Mouse (Mus musculus): Measurements from ENCODE around the gene 4933402N03Rik. TPM values are rescaled to one million over a fixed set of nuclear protein-coding genes. Genes with fewer than 3 reads are reported as not detected.

4933402N03Rik gene
- polyA plus RNA-seq (2015; fragmentation: Nextera tagmentation; extraction: Ambion mirVana), result not detected in 2 replicates

GRCm38 (mm10) chr7:131146214-131146613, at the start of gene 4933402N03Rik:
TSS of gene 4933402N03Rik (minus strand) at chr7:131146314.

GRCm38 (mm10) chr7:131174121-131174520, 28.0 kb upstream of the 4933402N03Rik start, which contains the start of gene 5430419D17Rik:
TSS of gene 5430419D17Rik (plus strand) at chr7:131174402.

Other genes with a start within 250 kb of the 4933402N03Rik start
- gene Htra1, start 210.2 kb downstream of the 4933402N03Rik start, polyA plus RNA-seq (2015; fragmentation: Nextera tagmentation; extraction: Ambion mirVana), result 24.0 and 45.5 TPM in 2 replicates
- gene Dmbt1, start 114.3 kb downstream of the 4933402N03Rik start, polyA plus RNA-seq (2015; fragmentation: Nextera tagmentation; extraction: Ambion mirVana), result 0.36 TPM in 1 of 2 replicates, not detected in the other
- not detected in 2 replicates for gene 5430419D17Rik, start 28.1 kb upstream of the 4933402N03Rik start, polyA plus RNA-seq (2015; fragmentation: Nextera tagmentation; extraction: Ambion mirVana)
- not detected in 2 replicates for gene Cuzd1, start 176.0 kb upstream of the 4933402N03Rik start, polyA plus RNA-seq (2015; fragmentation: Nextera tagmentation; extraction: Ambion mirVana)
- gene Fam24b, start 183.2 kb upstream of the 4933402N03Rik start, polyA plus RNA-seq (2015; fragmentation: Nextera tagmentation; extraction: Ambion mirVana), result not detected in 2 replicates
- gene Fam24a, start 187.6 kb upstream of the 4933402N03Rik start, polyA plus RNA-seq (2015; fragmentation: Nextera tagmentation; extraction: Ambion mirVana), result not detected in 2 replicates
- 8.2 and 10.8 TPM in 2 replicates for gene 2310057M21Rik, start 216.4 kb upstream of the 4933402N03Rik start, polyA plus RNA-seq (2015; fragmentation: Nextera tagmentation; extraction: Ambion mirVana)
- gene Pstk, start 224.8 kb upstream of the 4933402N03Rik start, polyA plus RNA-seq (2015; fragmentation: Nextera tagmentation; extraction: Ambion mirVana), result 54.3 and 55.1 TPM in 2 replicates